Mouse (Mus musculus): ENCODE results near the gene Scd4.

- TF ChIP-seq CTCF (IDR thresholded peaks at IDR 0.05; ENCODE audit: extremely low read depth, insufficient read depth, insufficient read length, insufficient replicate concordance) (no peak), POLR2A (IDR thresholded peaks at IDR 0.05; ENCODE audit: low read depth, low read length) (no peak)
Measured at GRCm38 (mm10) chr19:44351756-44352155, 18.9 kb downstream of the Scd4 start.
